Mouse (Mus musculus) MEL (cell line): Measurements from ENCODE around the gene Ntn4. TPM values are rescaled to one million over a fixed set of nuclear protein-coding genes. Genes with fewer than 3 reads are reported as not detected.

ENCODE experiments used
- DNase-seq: peaks from one replicate; pipeline ENCODE4 v3.0.0; 2011; ENCODE audit warnings: low read depth, low spot score
- H3K27ac ChIP-seq: 2 replicates; pipeline ENCODE4 v1.5.1; 2012; ENCODE audit warnings: low read depth, mild to moderate bottlenecking, control low read depth, low read length, moderate library complexity; ENCODE audit not compliant: control insufficient read depth
- H3K27me3 ChIP-seq, 2 experiments: fragments of 150-350 bp in 1 of 2; sonication (generic) in 1 of 2; 2 replicates each; pipeline ENCODE4 v1.6.1; 2012; ENCODE audit warnings: low read length in 2 of 2, mild to moderate bottlenecking in 2 of 2, improper control_type of control experiment in 1 of 2, moderate library complexity in 1 of 2; ENCODE audit not compliant: insufficient read depth in 2 of 2, control insufficient read depth in 1 of 2
- H3K36me3 ChIP-seq, 2 experiments: 2 replicates each; pipeline ENCODE4 v1.6.1; 2012 to 2014; ENCODE audit warnings: low read length in 2 of 2, improper control_type of control experiment in 1 of 2, inconsistent platforms in 1 of 2, mild to moderate bottlenecking in 1 of 2; ENCODE audit not compliant: insufficient read depth in 2 of 2, control insufficient read depth in 1 of 2
- H3K4me1 ChIP-seq, 2 experiments: fragments of 150-350 bp in 1 of 2; sonication (generic) in 1 of 2; 2 replicates each; pipeline ENCODE4 v1.6.1; 2012; ENCODE audit warnings: low read length in 2 of 2, improper control_type of control experiment in 1 of 2, mild to moderate bottlenecking in 1 of 2; ENCODE audit not compliant: insufficient read depth in 2 of 2, control insufficient read depth in 1 of 2
- H3K4me3 ChIP-seq, 2 experiments: fragments of 150-350 bp in 1 of 2; sonication (generic) in 1 of 2; 2 replicates each; pipeline ENCODE4 v1.5.1; 2012; ENCODE audit warnings: low read depth in 2 of 2, low read length in 2 of 2, mild to moderate bottlenecking in 2 of 2, moderate library complexity in 2 of 2, control low read depth in 1 of 2, improper control_type of control experiment in 1 of 2; ENCODE audit not compliant: control insufficient read depth in 1 of 2, insufficient read depth in 1 of 2
- H3K79me2 ChIP-seq: 2 replicates; pipeline ENCODE4 v1.6.1; 2012; ENCODE audit warnings: mild to moderate bottlenecking, low read length, moderate library complexity; ENCODE audit not compliant: control insufficient read depth, poor library complexity, insufficient read depth
- H3K9ac ChIP-seq: 2 replicates; pipeline ENCODE4 v1.6.1; 2012; ENCODE audit warnings: low read depth, mild to moderate bottlenecking, control low read depth, low read length, moderate library complexity; ENCODE audit not compliant: control insufficient read depth, poor library complexity, severe bottlenecking
- H3K9me3 ChIP-seq: fragments of 150-350 bp; sonication (generic); replicated peaks from 2 replicates; pipeline ENCODE4 v1.6.1; 2012; ENCODE audit warnings: mild to moderate bottlenecking, low read length, improper control_type of control experiment, moderate library complexity; ENCODE audit not compliant: insufficient read depth
- BHLHE40 ChIP-seq: IDR thresholded peaks from 2 replicates; pipeline ENCODE4 v1.6.1; 2012; ENCODE audit warnings: low read depth, mild to moderate bottlenecking, inconsistent platforms, low read length, improper control_type of control experiment, borderline replicate concordance
- CHD2 ChIP-seq: IDR thresholded peaks from 2 replicates; pipeline ENCODE4 v1.6.1; 2011; ENCODE audit warnings: low read length, improper control_type of control experiment
- E2F4 ChIP-seq: IDR thresholded peaks from 2 replicates; pipeline ENCODE4 v1.6.1; 2011; ENCODE audit warnings: low read depth, low read length, improper control_type of control experiment, borderline replicate concordance
- ETS1 ChIP-seq: IDR thresholded peaks from 2 replicates; pipeline ENCODE4 v1.6.1; 2012; ENCODE audit warnings: low read depth, mild to moderate bottlenecking, inconsistent platforms, low read length, improper control_type of control experiment, moderate library complexity
- HCFC1 ChIP-seq: IDR thresholded peaks from 2 replicates; pipeline ENCODE4 v1.6.1; 2012; ENCODE audit warnings: low read depth, mild to moderate bottlenecking, inconsistent platforms, low read length, improper control_type of control experiment, moderate library complexity
- KAT2A ChIP-seq: conservative IDR thresholded peaks from 2 replicates; pipeline ENCODE4 v1.6.1; 2012; ENCODE audit warnings: low read depth, low read length, improper control_type of control experiment, inconsistent platforms
- MAX ChIP-seq: IDR thresholded peaks from 2 replicates; pipeline ENCODE4 v1.6.1; 2011; ENCODE audit warnings: low read length, improper control_type of control experiment
- MAZ ChIP-seq: IDR thresholded peaks from 2 replicates; pipeline ENCODE4 v1.6.1; 2012; ENCODE audit warnings: low read depth, mild to moderate bottlenecking, inconsistent platforms, low read length, improper control_type of control experiment
- MEF2A ChIP-seq: IDR thresholded peaks from 2 replicates; pipeline ENCODE4 v1.6.1; 2014; ENCODE audit warnings: low read depth, mild to moderate bottlenecking, inconsistent platforms, low read length, improper control_type of control experiment; ENCODE audit not compliant: poor library complexity, insufficient replicate concordance, severe bottlenecking; ENCODE audit errors: extremely low read depth
- MXI1 ChIP-seq: IDR thresholded peaks from 2 replicates; pipeline ENCODE4 v1.6.1; 2011; ENCODE audit warnings: mild to moderate bottlenecking, low read depth, low read length, improper control_type of control experiment
- NRF1 ChIP-seq: IDR thresholded peaks from 2 replicates; pipeline ENCODE4 v1.6.1; 2014; ENCODE audit warnings: low read depth, mild to moderate bottlenecking, inconsistent platforms, low read length, improper control_type of control experiment, moderate library complexity; ENCODE audit not compliant: poor library complexity, insufficient read depth, severe bottlenecking
- RCOR1 ChIP-seq: IDR thresholded peaks from 2 replicates; pipeline ENCODE4 v1.6.1; 2012; ENCODE audit warnings: low read depth, mild to moderate bottlenecking, inconsistent platforms, low read length, improper control_type of control experiment
- SIN3A ChIP-seq: IDR thresholded peaks from 2 replicates; pipeline ENCODE4 v1.6.1; 2012; ENCODE audit warnings: low read length, improper control_type of control experiment, inconsistent platforms
- TAL1 ChIP-seq: IDR thresholded peaks from 2 replicates; pipeline ENCODE4 v1.6.1; 2012; ENCODE audit warnings: mild to moderate bottlenecking, inconsistent platforms, low read length, moderate library complexity, mixed read lengths
- TBP ChIP-seq: IDR thresholded peaks from 2 replicates; pipeline ENCODE4 v1.8.0; 2011; ENCODE audit warnings: low read depth, low read length, improper control_type of control experiment
- TCF12 ChIP-seq: IDR thresholded peaks from 2 replicates; pipeline ENCODE4 v1.6.1; 2014; ENCODE audit warnings: low read depth, mild to moderate bottlenecking, inconsistent platforms, low read length, improper control_type of control experiment, moderate library complexity
- USF1 ChIP-seq: IDR thresholded peaks from 2 replicates; pipeline ENCODE4 v1.6.1; 2014; ENCODE audit warnings: low read depth, mild to moderate bottlenecking, inconsistent platforms, low read length, improper control_type of control experiment, moderate library complexity
- USF2 ChIP-seq, 2 experiments: IDR thresholded peaks; 2 replicates each; pipeline ENCODE4 v1.6.1; 2011 to 2012; ENCODE audit warnings: improper control_type of control experiment in 2 of 2, low read length in 2 of 2, borderline replicate concordance in 1 of 2, inconsistent platforms in 1 of 2, low read depth in 1 of 2, mild to moderate bottlenecking in 1 of 2; ENCODE audit not compliant: insufficient read depth in 1 of 2
- ZMIZ1 ChIP-seq: IDR thresholded peaks from 2 replicates; pipeline ENCODE4 v1.6.1; 2012; ENCODE audit warnings: low read depth, mild to moderate bottlenecking, inconsistent platforms, low read length, improper control_type of control experiment, moderate library complexity
- ZNF384 ChIP-seq: IDR thresholded peaks from 2 replicates; pipeline ENCODE4 v1.6.1; 2012; ENCODE audit warnings: low read depth, mild to moderate bottlenecking, inconsistent platforms, low read length, improper control_type of control experiment
- polyA plus RNA-seq, 2 experiments: library from polyadenylated mRNA; stranded (reverse) in 1 of 2; unstranded in 1 of 2; fragments of >175 nt in 1 of 2; fragments of >200 nt in 1 of 2; gene quantifications; 2 replicates each; pipeline versions ENCODE4 v1.2.1 to v1.2.4; 2012; ENCODE audit warnings: low replicate concordance in 2 of 2, low read depth in 1 of 2; ENCODE audit not compliant: insufficient read length in 2 of 2, insufficient read depth in 1 of 2, missing spikeins in 1 of 2
- total RNA-seq: library from RNA; depleted of rRNA; stranded (reverse); fragments of 300-350 nt; gene quantifications from 2 replicates; pipeline ENCODE4 v1.2.3, GENCODE M21; 2012

Ntn4 gene
- total and polyA plus RNA-seq, 3 experiments: not detected

GRCm38 (mm10) chr10:93742097-93742446 is 101.6 kb downstream of the Ntn4 start:
- TF ChIP-seq TCF12: no peak
- no peak for TF ChIP-seq ETS1
- TF ChIP-seq KAT2A: no peak
- no peak for TF ChIP-seq E2F4
- no peak for TF ChIP-seq RCOR1
- TF ChIP-seq MEF2A: no peak
- no peak for TF ChIP-seq MAX
- TF ChIP-seq BHLHE40: no peak
- TF ChIP-seq HCFC1: no peak
- TF ChIP-seq NRF1: no peak
- TF ChIP-seq USF2 (IDR thresholded peaks at IDR 0.05; ENCODE audit: borderline replicate concordance in 1 of 2, insufficient read depth in 1 of 2, low read depth in 1 of 2, low read length in 2 of 2): no peak
- TF ChIP-seq CHD2: no peak
- TF ChIP-seq TBP: no peak
- TF ChIP-seq USF1: no peak
- no peak for TF ChIP-seq ZNF384
- TF ChIP-seq, all 39 proteins: peak for 0
- H3K9ac ChIP-seq: no peak overlapping the region

DNA sequence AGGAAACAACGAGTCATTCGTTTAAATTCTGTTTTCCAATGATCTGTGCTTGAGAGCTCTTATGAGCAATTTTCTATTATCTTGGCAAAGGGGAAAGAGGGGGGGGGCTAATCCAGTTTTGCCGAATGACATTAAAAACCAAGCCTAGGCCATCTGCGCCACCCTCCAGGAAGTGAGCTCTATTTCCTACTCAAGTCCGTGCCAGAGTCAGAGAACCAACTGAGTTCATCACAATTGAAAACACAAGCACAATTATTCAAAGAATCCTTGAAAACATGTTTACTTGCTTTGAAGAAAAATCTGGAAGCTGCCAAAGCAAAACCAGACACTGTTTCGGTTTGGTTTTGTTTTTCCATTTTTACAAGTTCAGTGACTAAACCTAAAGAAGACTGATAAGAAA is 102.1 kb downstream of the Ntn4 start:
- Histone ChIP-seq H3K36me3 (peaks cover 0 to 6% of the 10 kb centered on the region in 2 experiments; a peak in 2 of 4 replicates), H3K79me2 (no peaks in the 10 kb centered on the region), H3K4me3 (no peak overlapping the region), H3K27me3 (peaks cover 0 to 2% of the 10 kb centered on the region in 2 experiments; a peak in 2 of 4 replicates), H3K27ac (no peak overlapping the region), H3K9me3 (no peaks in the 10 kb centered on the region), H3K9ac (no peak overlapping the region), H3K4me1 (peaks cover 0 to 3% of the 10 kb centered on the region in 2 experiments; a peak in 1 of 4 replicates)
- no peak for DNase-seq
- TF ChIP-seq SIN3A (no peak), E2F4 (no peak), MXI1 (no peak), ZMIZ1 (no peak), MAX (no peak), TAL1 (no peak), MAZ (no peak), KAT2A (no peak), USF1 (no peak)

More at GRCm38 (mm10) chr10:93742097-93742446, 101.6 kb downstream of the Ntn4 start:
- no peak overlapping the region for H3K27ac ChIP-seq
- H3K79me2 ChIP-seq: no peaks in the 10 kb centered on the region
- DNase-seq: no peak
- H3K36me3 ChIP-seq: peaks cover 0 to 6% of the 10 kb centered on the region in 2 experiments; a peak in 2 of 4 replicates
- peaks cover 0 to 2% of the 10 kb centered on the region in 2 experiments; a peak in 2 of 4 replicates for H3K27me3 ChIP-seq
- H3K4me3 ChIP-seq: no peak overlapping the region
- peaks cover 0 to 3% of the 10 kb centered on the region in 2 experiments; a peak in 1 of 4 replicates for H3K4me1 ChIP-seq
- no peaks in the 10 kb centered on the region for H3K9me3 ChIP-seq
